Mouse (Mus musculus) brown adipose tissue, adult 24 weeks (tissue): ENCODE results near the gene Zscan5b. TPM values are rescaled to one million over a fixed set of nuclear protein-coding genes. Genes with fewer than 3 reads are reported as not detected.
"Not testable (repeated sequence)": the region's sequence is repeated elsewhere in the genome, so short reads cannot be mapped to it uniquely, and the experiment has no call there.

Experiments used
- H3K27ac ChIP-seq: fragments of 200-500 bp; replicated peaks from 2 replicates; pipeline ENCODE4 v1.5.1; 2012; ENCODE audit warnings: low read depth, mild to moderate bottlenecking, low read length
- H3K4me1 ChIP-seq: fragments of 200-500 bp; 2 replicates; pipeline ENCODE4 v1.6.1; 2012; ENCODE audit warnings: low read length, mixed read lengths; ENCODE audit not compliant: control insufficient read depth, insufficient read depth, insufficient read length
- H3K4me3 ChIP-seq: fragments of 200-500 bp; 2 replicates; pipeline ENCODE4 v1.5.1; 2012; ENCODE audit warnings: low read depth, mild to moderate bottlenecking, low read length, moderate library complexity; ENCODE audit not compliant: insufficient read depth
- polyA plus RNA-seq: library from polyadenylated mRNA; stranded (reverse); fragments of >200 nt; gene quantifications from 2 replicates; pipeline ENCODE4 v1.2.4, GENCODE M21; 2012; ENCODE audit not compliant: missing spikeins, insufficient read depth, insufficient read length

Zscan5b gene
- polyA plus RNA-seq, 1 experiment = not detected

DNA sequence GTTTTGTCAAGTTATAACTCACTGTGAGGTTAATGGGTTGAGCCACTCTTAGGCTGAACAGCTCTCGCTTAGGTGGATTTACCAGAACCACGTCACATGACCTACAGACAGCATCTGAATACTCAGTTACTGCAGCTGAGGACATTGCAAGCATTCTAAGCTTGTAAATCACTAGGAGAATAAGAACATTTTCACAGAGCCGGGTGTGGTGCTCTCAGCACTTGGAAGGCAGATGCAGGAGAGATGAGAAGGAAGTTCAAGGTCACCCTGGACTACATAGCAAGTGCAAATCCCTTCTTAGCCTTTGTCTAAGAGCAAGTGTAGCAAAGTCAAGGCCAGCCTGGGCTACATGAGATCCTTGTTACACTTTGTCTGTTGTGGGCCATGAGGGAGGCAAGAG lies 17.9 kb upstream of the Zscan5b start:
- Histone ChIP-seq H3K4me3 (no peak overlapping the region), H3K4me1 (no peaks in the 10 kb centered on the region), H3K27ac (no peak overlapping the region)

DNA sequence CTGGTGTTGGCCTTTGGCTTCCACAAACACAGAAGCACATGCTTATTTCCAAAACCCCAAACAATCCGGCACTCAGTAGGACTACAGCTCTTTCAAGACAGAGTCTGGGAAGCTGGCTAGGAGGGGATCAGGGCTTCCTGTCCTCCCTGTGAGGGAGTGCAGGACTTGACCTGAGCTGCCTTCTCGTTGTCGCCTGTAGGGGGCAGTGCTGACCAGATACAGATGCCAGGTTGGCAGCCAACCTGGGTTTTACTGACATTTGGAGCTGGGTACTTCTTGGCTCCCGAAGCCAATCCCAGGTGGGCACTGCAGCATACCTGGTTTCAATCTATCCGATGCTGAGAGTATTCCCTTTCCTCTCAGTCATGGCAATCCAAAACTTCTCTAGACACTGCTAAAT lies 8.9 kb upstream of the Zscan5b start:
- H3K27ac ChIP-seq = no peak overlapping the region
- H3K4me3 ChIP-seq = no peak overlapping the region
- H3K4me1 ChIP-seq = no peaks in the 10 kb centered on the region

- H3K4me3 ChIP-seq, H3K4me1 ChIP-seq, H3K27ac ChIP-seq: not testable (repeated sequence)
Observed at GRCm38 (mm10) chr7:6214691-6215090, 7.4 kb upstream of the Zscan5b start.

GRCm38 (mm10) chr7:6220147-6220546 lies 1.9 kb upstream of the Zscan5b start:
- H3K4me1 ChIP-seq = no peaks in the 10 kb centered on the region
- H3K4me3 ChIP-seq = no peak overlapping the region
- no peak overlapping the region for H3K27ac ChIP-seq

GRCm38 (mm10) chr7:6228491-6228890 lies 6.4 kb downstream of the Zscan5b start:
- not testable (repeated sequence) for H3K4me3 ChIP-seq, H3K27ac ChIP-seq, H3K4me1 ChIP-seq

- no peak overlapping the region for H3K4me3 ChIP-seq
- no peak overlapping the region for H3K27ac ChIP-seq
- H3K4me1 ChIP-seq = no peaks in the 10 kb centered on the region
Observed at GRCm38 (mm10) chr7:6239787-6240186, 17.7 kb downstream of the Zscan5b start.

GRCm38 (mm10) chr7:6240841-6241425 lies 18.9 kb downstream of the Zscan5b start:
- not testable (repeated sequence) for H3K27ac ChIP-seq, H3K4me3 ChIP-seq, H3K4me1 ChIP-seq

GRCm38 (mm10) chr7:6244361-6245292 lies 22.5 kb downstream of the Zscan5b start:
- Histone ChIP-seq H3K27ac (no peak overlapping the region), H3K4me1 (no peaks in the 10 kb centered on the region), H3K4me3 (no peak overlapping the region)

DNA sequence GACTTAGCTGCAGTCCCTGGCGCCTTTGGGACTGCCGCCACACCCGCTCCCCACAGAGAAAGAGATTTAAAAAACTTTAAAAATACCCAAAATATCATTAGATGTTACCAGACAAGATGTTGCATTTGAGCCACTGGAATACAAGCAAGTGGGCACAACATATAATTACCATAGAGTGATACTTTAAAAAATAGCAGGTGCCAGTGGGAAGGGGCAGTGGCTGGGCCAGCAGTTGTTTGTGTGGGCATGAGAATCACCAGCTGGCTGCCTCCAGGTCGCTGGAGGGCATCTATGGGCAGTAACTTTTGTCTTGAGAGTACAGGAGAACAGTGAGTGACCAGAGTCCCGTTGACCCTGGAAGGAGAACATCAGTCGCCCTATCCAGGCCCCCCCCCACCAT lies 30.3 kb downstream of the Zscan5b start, which contains the start of gene Epp13:
Gene Epp13 (plus strand): TSS at position 301 of the 400 bp plus-strand sequence.
- Histone ChIP-seq H3K4me3 (no peak within 1 kb of the TSS), H3K27ac (no peak within 1 kb of the TSS), H3K4me1 (no peaks in the 10 kb centered on the region)

DNA sequence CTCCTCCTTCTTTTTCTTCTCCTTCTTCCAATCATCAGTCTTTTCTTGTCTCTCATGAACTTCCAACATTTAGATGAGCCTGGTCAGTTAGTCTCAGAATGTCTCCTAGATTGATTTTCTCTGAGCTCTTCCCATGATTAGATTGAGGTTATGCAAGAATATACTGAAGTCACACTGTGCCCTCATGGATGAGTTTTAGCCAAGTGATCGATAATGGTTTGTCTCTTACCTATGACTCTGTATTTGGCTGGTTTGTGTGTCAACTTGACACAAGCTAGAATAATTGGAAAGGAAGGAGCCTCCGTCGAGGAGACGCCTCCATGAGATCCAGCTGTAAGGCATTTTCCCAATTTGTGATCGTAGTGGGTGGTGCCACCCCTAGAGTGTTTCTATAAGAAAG lies 32.4 kb downstream of the Zscan5b start:
- Histone ChIP-seq H3K4me1 (no peaks in the 10 kb centered on the region), H3K27ac (no peak overlapping the region), H3K4me3 (no peak overlapping the region)

DNA sequence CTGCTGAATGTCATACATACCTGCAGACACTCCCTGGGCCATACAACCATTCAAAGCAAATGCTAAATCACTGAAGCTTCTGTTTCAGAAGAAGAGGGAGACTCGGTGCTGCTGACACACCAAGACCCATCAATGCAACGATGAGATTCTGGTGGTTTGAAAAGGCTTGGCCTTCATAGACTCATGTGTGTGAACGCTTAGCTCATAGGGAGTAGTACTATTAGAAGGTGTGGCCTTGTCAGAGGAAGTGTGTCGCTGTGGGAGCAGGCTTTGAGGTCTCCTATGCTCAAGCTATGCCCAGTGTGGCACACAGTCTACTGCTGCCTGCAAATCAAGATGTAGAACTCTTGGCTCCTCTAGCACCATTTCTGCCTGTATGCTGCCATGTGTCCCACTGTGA lies 35.3 kb downstream of the Zscan5b start:
- H3K4me3 ChIP-seq = no peak overlapping the region
- no peak overlapping the region for H3K27ac ChIP-seq
- H3K4me1 ChIP-seq = no peaks in the 10 kb centered on the region

- Histone ChIP-seq H3K27ac (no peak overlapping the region), H3K4me1 (no peaks in the 10 kb centered on the region), H3K4me3 (no peak overlapping the region)
Observed at GRCm38 (mm10) chr7:6258232-6259220, 36.4 kb downstream of the Zscan5b start.

GRCm38 (mm10) chr7:6260004-6260403 lies 37.9 kb downstream of the Zscan5b start:
- not testable (repeated sequence) for H3K4me1 ChIP-seq, H3K4me3 ChIP-seq

DNA sequence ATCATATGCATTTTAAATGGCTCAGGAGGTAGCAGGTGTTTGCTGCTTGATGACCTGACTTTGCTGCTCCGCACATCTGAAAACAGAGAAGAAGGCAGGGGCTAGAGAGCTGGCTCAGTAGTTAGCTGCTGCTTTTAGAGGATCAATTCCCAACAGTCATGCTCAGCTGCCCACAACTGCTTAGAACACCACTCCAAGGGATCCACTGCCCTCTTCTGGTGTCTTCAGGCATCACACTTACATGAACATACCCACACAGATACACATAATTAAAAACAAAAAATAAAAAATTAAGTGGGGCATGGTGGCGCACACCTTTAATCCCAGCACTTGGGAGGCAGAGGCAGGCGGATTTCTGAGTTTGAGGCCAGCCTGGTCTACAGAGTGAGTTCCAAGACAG lies 40.0 kb downstream of the Zscan5b start:
- Histone ChIP-seq H3K27ac (no peak overlapping the region), H3K4me1 (no peaks in the 10 kb centered on the region), H3K4me3 (no peak overlapping the region)

More at GRCm38 (mm10) chr7:6260004-6260403, 37.9 kb downstream of the Zscan5b start:
- not testable (repeated sequence) for H3K27ac ChIP-seq

DNA sequence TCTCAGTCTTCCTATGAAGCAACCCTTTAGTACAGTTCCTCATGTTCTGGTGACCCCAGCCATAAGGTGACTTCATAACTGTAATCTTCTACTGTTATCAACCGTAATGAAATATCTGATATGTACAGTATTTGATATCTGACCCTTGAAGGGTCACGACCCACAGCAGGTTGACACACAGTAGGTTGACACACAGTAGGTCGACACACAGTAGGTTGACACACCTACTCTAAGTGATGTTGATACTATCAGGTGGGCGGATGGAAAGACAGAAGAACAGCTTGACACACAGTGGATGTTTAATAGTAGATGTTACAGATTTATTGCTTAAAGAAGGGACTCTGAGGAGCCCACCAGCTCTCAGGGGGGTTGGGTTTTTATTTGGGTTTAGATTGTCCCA lies 40.9 kb downstream of the Zscan5b start:
- Histone ChIP-seq H3K27ac (no peak overlapping the region), H3K4me3 (no peak overlapping the region), H3K4me1 (no peaks in the 10 kb centered on the region)
